Mouse (Mus musculus): ENCODE results near the gene Npy.

The Npy gene

DNA sequence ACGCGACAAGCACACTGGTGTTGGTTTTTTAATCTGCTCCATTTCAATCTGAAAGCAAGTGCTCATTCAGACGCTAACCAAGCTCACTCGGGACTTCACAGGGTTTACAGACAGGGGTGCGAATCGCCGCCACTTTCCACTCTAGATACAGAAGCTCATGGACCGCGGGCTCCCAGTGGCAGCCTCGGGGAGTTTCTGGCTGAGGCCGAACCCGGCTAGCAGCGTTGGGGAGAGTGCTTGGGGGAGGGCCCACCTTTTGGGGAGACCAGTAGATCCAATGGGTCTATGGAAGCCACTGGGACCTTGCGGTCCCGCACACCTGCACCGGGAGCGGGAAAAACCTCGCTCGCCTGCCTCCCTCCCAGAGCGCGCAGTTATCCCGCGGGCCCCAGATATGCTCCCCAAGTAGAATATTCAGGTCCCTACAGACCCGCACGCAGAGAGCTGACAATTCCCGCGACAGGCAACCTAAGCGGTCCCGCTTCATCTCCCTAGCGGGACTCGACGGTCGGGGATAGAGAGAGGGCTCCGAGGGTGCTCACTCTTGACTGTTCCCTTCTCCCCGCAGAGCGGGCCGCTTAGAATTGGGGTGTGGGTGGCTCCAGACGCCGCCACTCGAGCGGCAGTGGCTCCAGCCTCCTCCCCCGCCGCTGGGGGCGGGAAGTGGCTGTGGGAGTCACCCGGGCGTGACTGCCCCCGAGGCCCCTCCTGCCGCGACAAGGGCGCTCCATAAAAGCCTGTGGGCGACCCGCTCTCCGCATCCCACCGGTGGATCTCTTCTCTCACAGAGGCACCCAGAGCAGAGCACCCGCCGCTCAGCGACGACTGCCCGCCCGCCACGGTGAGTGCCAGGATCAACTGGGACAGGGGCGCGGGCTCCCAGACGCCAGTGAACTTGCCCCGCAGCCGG lies at the start of gene Npy:
Gene Npy (plus strand): TSS at position 750 of the 910 bp plus-strand sequence.
- DNase-seq (ENCODE audit: low spot score) = no peak

DNA sequence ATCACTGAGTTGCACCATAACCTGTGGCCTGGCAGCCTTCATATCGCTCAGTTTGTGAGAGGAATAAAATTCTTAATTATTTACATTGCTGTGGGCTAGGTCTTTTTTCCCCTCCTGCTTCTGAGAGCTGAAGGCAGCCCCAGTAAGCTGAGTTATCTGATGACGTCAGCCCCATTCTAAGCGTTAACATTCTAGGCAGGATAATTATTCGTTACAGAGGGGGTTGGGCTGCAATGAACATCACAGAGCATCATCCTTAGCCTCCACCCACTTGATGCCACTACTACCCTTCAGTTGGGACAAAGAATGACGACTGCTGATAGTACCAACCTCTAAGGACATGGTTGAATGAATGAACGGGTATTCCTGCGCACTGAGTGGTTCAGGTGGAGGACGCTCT lies 47.5 kb upstream of the Npy start:
- DNase-seq (ENCODE audit: low spot score) = no peak

DNA sequence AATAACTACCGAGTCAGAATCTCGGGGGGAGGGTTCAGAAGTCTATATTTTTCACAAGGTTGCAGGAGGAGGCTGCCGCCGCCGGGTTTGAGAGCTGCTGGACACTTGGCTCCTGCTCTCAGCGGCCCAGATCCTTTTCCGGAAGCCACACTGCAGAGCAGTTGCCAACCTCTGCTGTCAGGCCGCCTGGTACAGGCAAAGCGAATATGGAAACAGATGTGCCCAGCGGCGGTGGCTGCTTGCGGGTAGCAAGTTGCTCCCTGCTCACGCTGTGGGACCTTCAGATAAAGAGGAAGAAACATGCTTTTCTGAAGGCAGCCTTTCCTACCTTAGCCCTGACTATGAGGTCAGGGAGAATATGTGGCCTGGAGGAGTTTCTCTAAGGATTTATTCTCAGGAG lies 44.4 kb upstream of the Npy start:
- no peak for DNase-seq (ENCODE audit: low spot score)

GRCm38 (mm10) chr6:49778729-49779128 lies 43.8 kb upstream of the Npy start:
- DNase-seq (ENCODE audit: low spot score) = no peak

- DNase-seq (ENCODE audit: low spot score) = no peak
Observed at GRCm38 (mm10) chr6:49779606-49780005, 42.9 kb upstream of the Npy start.

DNA sequence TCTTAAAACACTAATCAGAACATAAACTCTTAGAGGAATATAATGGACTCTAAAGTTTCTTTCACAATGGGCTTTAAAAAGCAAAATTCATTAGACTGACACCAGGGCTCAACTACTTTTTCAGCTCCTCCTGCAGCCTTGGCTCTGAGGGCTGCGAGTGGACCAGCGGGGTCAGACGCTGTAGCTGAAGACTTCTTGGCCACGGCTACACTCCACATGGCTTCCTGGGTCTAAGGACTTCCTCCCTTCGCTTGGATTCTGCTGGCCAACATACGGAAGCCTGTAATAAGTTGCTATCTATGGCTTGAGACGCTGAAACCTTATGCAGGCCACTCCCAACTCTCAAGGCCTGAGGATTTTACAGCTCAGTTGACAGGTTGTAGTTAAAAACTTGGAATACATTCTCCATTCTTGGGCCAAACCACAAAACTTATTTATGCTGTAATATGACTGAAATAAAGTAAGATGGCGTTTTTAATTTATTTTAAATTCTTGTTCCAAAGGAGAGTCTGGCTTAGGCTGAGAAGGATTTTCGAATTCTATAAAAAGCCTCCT lies 41.6 kb upstream of the Npy start:
- no peak for DNase-seq (ENCODE audit: low spot score)

DNA sequence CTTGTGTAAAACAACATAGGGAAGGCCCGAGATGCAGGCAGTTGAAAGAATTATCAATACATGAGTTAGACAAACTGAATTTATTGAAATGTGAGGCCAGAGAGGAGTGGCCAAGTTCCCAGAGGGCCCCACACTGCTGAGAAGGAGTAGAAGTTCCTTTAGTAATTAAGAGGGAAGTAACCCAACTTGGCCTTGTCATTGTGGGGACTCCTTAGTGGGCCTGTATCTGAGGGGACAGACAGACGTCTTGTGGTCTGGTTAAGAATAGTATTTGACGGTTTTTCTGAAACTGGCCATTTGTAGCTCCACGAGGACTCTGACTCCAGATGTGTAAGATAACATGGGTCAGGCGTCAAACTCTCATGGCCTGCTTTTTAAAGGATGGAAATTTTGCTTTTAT lies 40.7 kb upstream of the Npy start:
- DNase-seq (ENCODE audit: low spot score) = no peak

GRCm38 (mm10) chr6:49782679-49783078 lies 39.8 kb upstream of the Npy start:
- DNase-seq (ENCODE audit: low spot score) = no peak

- no peak for DNase-seq (ENCODE audit: low spot score)
Observed at GRCm38 (mm10) chr6:49792524-49792923, 30.0 kb upstream of the Npy start.

DNA sequence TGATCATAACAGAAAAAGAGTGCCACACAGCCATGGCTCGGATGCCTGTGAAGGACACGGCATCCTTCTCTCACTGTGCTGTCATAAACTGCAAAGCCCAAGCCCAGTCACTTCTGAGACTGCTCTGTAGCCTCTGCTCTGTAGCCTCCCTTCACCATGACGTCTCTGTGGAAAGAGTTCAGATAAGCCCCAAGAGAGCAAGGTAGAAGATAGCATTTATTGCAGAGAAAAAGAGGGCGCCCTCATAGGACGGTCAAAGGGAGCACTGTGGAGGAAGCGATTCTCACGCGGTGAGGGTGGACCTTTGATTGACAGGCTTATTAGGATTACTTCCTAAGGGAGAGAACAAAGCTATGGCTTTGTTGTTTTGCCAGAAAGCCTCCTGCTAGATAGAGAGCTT lies 18.4 kb upstream of the Npy start:
- no peak for DNase-seq (ENCODE audit: low spot score)

DNA sequence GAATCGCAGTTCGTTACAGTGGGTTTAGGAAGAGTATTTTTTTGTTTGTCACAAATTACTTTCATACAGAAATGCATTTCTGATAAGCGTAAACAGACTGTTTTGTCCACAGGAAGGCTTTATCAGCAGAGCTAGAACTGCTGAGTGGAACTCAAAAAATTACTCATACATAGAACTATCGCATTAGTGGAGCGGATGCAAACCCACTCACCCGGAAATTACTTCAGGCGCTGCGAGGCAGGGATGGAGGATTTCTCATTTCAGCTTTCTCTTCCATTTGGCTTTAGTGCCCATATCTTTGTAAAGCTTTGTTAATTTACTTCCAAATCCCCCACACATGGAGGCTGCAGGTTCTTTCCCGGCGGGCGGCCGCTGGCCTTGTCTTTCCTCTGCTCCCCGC lies 14.4 kb upstream of the Npy start:
- no peak for DNase-seq (ENCODE audit: low spot score)

GRCm38 (mm10) chr6:49817183-49817582 lies 5.3 kb upstream of the Npy start:
- DNase-seq (ENCODE audit: low spot score) = no peak

- no peak for DNase-seq (ENCODE audit: low spot score)
Observed at GRCm38 (mm10) chr6:49817625-49818024, 4.9 kb upstream of the Npy start.

GRCm38 (mm10) chr6:49822871-49823230 lies 341 bp downstream of the Npy start:
- DNase-seq (ENCODE audit: low spot score) = no peak

GRCm38 (mm10) chr6:49823371-49823770 lies 861 bp downstream of the Npy start:
- no peak for DNase-seq (ENCODE audit: low spot score)

DNA sequence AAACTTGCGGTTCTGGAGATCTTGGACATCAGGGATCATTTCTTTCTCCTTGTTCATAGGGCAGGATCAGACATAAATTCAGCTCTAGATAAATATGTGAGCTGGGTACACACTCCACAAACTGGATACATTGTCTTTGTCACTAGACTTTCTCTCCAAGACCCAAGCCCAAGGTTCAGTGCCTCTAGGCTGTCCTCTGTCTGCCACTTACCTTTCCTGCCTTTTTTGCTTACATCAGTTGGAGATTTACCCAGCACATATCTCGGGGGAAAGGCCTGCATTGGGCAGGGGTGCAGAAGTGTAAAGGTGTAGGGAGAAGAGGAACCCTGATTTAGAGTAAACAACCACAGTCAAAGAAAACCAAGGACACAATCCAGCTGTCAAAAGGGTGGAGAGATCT lies 1.3 kb downstream of the Npy start:
- DNase-seq (ENCODE audit: low spot score) = no peak

DNA sequence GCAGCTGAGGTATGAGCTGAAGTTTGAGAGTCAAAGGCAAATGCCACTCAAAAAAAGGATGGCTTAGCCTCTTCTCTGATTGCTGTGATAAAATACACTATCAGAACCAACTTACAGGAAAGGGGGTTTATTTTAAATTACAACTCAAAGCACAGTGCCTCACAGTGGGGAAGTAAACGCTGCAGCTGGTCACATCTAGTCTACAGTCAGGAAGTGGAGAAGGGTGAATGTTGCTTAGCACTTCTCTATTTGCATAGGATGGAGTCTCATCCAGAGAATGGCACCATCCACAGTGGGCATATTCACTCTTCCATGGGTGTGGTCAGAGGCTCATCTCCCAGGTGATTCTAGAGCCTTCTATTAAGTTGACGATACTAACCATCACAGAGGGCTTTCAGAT lies 9.1 kb downstream of the Npy start:
- no peak for DNase-seq (ENCODE audit: low spot score)

- no peak for DNase-seq (ENCODE audit: low spot score)
Observed at GRCm38 (mm10) chr6:49856830-49857229, 34.3 kb downstream of the Npy start.

DNA sequence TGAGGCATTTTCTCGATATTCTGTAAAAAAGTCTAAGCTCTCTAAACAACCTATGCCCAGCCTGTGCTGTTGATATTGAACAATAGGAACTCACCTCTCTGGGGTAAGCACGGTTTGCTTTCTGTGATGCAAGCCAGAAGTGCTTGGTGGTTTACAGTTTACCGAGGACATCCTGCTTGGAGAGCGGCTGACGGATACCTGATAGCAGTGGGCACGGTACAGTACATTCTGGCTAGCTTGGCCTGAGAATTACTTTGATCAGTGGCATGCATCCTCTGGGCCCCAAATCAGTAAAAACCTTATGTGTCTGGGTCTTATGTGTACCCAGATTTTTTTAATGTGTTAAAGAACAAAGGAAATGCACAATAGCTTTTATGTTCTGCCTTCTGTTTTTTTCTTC lies 45.1 kb downstream of the Npy start:
- no peak for DNase-seq (ENCODE audit: low spot score)

GRCm38 (mm10) chr6:49871071-49871470 lies 48.6 kb downstream of the Npy start:
- DNase-seq (ENCODE audit: low spot score) = no peak

- no peak for DNase-seq (ENCODE audit: low spot score)
Observed at GRCm38 (mm10) chr6:49873556-49873955, 51.0 kb downstream of the Npy start.

GRCm38 (mm10) chr6:49875160-49875559 lies 52.6 kb downstream of the Npy start:
- no peak for DNase-seq (ENCODE audit: low spot score)

DNA sequence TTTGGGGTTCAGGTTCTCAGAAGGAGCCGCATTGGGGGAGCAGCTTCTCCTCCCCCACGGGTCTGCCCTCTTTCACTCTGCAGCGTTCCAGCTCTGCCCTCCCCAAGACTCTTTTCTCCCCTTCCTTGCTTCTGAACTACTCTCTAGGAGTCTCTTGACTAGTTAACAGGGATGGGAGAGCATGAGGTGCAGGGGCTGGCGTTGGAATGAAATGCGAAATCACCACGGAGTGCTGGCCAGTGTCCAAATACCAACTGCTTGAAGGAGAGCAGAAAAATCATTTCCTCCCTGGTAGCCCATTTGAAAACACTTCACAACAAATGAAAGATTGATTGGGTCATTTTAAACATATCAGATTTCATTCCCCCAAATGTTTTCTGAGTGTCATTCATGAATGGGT lies 53.3 kb downstream of the Npy start:
- no peak for DNase-seq (ENCODE audit: low spot score)

Data from layer of hippocampus, adult 9-10 months (tissue).